Mouse (Mus musculus) hematopoietic stem cell, adult 5-6 weeks (primary cell): ENCODE data around the gene Scgb3a1. TPM values are rescaled to one million over a fixed set of nuclear protein-coding genes. Genes with fewer than 3 reads are reported as not detected.

ENCODE experiments used
- ATAC-seq, 2 experiments: fragments of 125-278 bp in 1 of 2; replicated peaks in 1 of 2; 2 replicates each; pipeline ENCODE4 v1.8.0; 2016 to 2017; ENCODE audit warnings: inconsistent platforms in 2 of 2, mild to moderate bottlenecking in 2 of 2, moderate number of reproducible peaks in 2 of 2, low read depth in 1 of 2, moderate TSS enrichment in 1 of 2; ENCODE audit not compliant: low FRiP score in 2 of 2, poor library complexity in 2 of 2, severe bottlenecking in 2 of 2, insufficient read depth in 1 of 2, low TSS enrichment in 1 of 2
- total RNA-seq: library from RNA; stranded (forward); fragments of 172-1452, 232-1000 nt; gene quantifications from 2 replicates; pipeline ENCODE4 v1.2.3, GENCODE M21; 2017

Gene Scgb3a1
- total RNA-seq, 1 experiment from 2014 or later, result not detected

- peak; percentile 55 to 66; a peak in 2 of 4 replicates for ATAC-seq
Observed at GRCm38 (mm10) chr11:49652401-49653078, 10.9 kb upstream of the Scgb3a1 start.

GRCm38 (mm10) chr11:49653079-49653408 is 10.4 kb upstream of the Scgb3a1 start:
- 0 out of 4 replicates have a peak, but pooled peaks of 1 of the 2 experiments have one; percentile 6 for ATAC-seq

- ATAC-seq, result no peak
Observed at GRCm38 (mm10) chr11:49654651-49655050, 8.8 kb upstream of the Scgb3a1 start.

- no peak for ATAC-seq
Observed at GRCm38 (mm10) chr11:49655501-49655900, 7.9 kb upstream of the Scgb3a1 start.

GRCm38 (mm10) chr11:49658065-49658464 is 5.3 kb upstream of the Scgb3a1 start:
- ATAC-seq, result no peak

GRCm38 (mm10) chr11:49658791-49659469 is 4.5 kb upstream of the Scgb3a1 start:
- ATAC-seq, result peak; percentile 70 to 73

- no peak for ATAC-seq
Observed at GRCm38 (mm10) chr11:49659470-49659799, 4.0 kb upstream of the Scgb3a1 start.

- ATAC-seq, result no peak
Observed at GRCm38 (mm10) chr11:49662292-49662780, 1.1 kb upstream of the Scgb3a1 start.

GRCm38 (mm10) chr11:49664262-49665140 is 1.1 kb downstream of the Scgb3a1 start:
- 0 out of 4 replicates have a peak, but pooled peaks have one; percentile 20 to 34 for ATAC-seq

- no peak for ATAC-seq
Observed at GRCm38 (mm10) chr11:49665462-49665861, 2.1 kb downstream of the Scgb3a1 start.

GRCm38 (mm10) chr11:49673433-49673832 is 10.0 kb downstream of the Scgb3a1 start:
- no peak for ATAC-seq

GRCm38 (mm10) chr11:49684237-49684973 is 21.0 kb downstream of the Scgb3a1 start:
- ATAC-seq, result no peak

- no peak for ATAC-seq
Observed at GRCm38 (mm10) chr11:49695013-49695412, 31.6 kb downstream of the Scgb3a1 start.

GRCm38 (mm10) chr11:49695695-49696094 is 32.3 kb downstream of the Scgb3a1 start:
- ATAC-seq, result no peak

GRCm38 (mm10) chr11:49696472-49696871 is 33.1 kb downstream of the Scgb3a1 start:
- no peak for ATAC-seq

- ATAC-seq, result no peak
Observed at GRCm38 (mm10) chr11:49697779-49698178, 34.4 kb downstream of the Scgb3a1 start.

GRCm38 (mm10) chr11:49699079-49699478 is 35.7 kb downstream of the Scgb3a1 start:
- ATAC-seq, result no peak
